Mouse (Mus musculus): ENCODE data around the gene Ghrh. TPM values are rescaled to one million over a fixed set of nuclear protein-coding genes. Genes with fewer than 3 reads are reported as not detected.

The Ghrh gene
- polyA plus RNA-seq, 1 experiment from 2014 or later, result 0.25 TPM

DNA sequence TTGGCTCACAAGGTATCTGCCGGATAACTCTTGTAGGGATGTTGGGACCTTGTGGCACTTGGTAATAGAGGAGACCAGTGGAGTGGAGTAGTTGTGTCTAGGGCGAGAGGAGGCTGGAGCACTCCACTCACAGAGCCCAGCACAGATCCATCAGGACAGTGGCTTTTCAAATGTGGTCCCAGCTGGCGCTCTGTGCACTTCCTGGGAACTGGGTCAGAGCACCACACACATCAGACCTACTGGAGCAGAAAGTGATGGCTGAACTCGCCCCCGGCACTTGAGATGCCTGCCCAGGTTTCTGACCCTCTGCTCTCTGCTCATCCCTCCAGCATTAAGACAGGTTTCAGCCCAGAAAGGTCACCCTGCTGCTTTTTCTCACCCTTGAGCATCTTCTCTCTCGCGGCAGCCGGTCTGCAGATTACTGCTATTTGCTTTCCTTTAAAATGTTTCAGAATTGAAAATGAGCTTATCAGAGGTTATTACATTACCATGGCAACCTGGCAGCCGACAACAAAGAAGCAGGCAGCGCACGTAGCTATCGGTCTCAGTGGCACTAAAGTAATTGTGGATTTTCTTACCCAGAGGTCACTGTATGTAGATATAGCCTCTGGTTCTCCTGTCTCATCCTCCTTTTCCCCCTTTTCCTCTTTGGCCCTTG lies 1.9 kb upstream of the Ghrh start:
- H3K9me3 ChIP-seq (replicated peaks), result no peaks in the 10 kb centered on the region
- H3K36me3 ChIP-seq (replicated peaks), result no peaks in the 10 kb centered on the region
- no peaks in the 10 kb centered on the region for H3K4me1 ChIP-seq (replicated peaks)
- H3K4me3 ChIP-seq (replicated peaks), result no peak overlapping the region
- H3K27ac ChIP-seq (replicated peaks), result no peak overlapping the region
- H3K9ac ChIP-seq, result no peak overlapping the region
- H3K27me3 ChIP-seq, result peaks cover 3% of the 10 kb centered on the region; the same call in 1 of the 2 replicates
- WGBS (ENCODE audit: insufficient replicate concordance), result 53% methylated on average over 12 of the region's 12 CpGs
- ATAC-seq (ENCODE audit: insufficient read depth), result no peak
- no peak overlapping the region for H3K4me2 ChIP-seq

DNA sequence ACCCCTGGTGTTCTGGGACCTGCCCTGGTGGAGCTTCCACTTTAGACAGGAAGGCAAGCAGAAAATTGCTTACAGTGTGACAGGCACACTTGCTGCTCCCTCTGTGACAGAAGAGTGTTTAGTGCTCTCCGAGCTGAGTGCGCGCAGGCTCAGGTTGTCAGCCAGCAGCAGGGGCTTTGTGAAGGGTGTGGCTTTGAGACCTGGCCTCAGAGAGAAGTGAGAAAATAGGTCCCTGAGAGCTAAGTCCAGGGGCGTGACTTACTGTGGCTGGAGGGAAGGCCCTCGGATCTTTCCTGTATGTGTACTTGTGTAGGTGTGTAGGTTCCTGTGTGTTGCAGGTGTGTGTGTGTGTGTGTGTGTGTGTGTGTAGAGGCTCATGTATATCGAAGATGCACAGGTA lies 4.0 kb downstream of the Ghrh start:
- Histone ChIP-seq H3K36me3 (replicated peaks) (no peaks in the 10 kb centered on the region), H3K4me1 (replicated peaks) (no peaks in the 10 kb centered on the region), H3K4me2 (no peak overlapping the region), H3K9ac (no peak overlapping the region), H3K27ac (replicated peaks) (no peak overlapping the region), H3K9me3 (replicated peaks) (no peaks in the 10 kb centered on the region), H3K27me3 (peaks cover 10% of the 10 kb centered on the region; the same call in 1 of the 2 replicates), H3K4me3 (replicated peaks) (no peak overlapping the region)
- no peak for ATAC-seq (ENCODE audit: insufficient read depth)
- 65% methylated on average over 6 of the region's 6 CpGs for WGBS (ENCODE audit: insufficient replicate concordance)

- Histone ChIP-seq H3K9me3 (replicated peaks) (no peaks in the 10 kb centered on the region), H3K27me3 (peaks cover 10% of the 10 kb centered on the region; the same call in 1 of the 2 replicates), H3K4me1 (replicated peaks) (no peaks in the 10 kb centered on the region), H3K9ac (no peak overlapping the region), H3K4me2 (no peak overlapping the region), H3K27ac (replicated peaks) (no peak overlapping the region), H3K4me3 (replicated peaks) (no peak overlapping the region), H3K36me3 (replicated peaks) (no peaks in the 10 kb centered on the region)
- 54% methylated on average over 5 of the region's 5 CpGs for WGBS (ENCODE audit: insufficient replicate concordance)
- ATAC-seq (ENCODE audit: insufficient read depth), result no peak
Measured at GRCm38 (mm10) chr2:157342328-157342926, 4.9 kb downstream of the Ghrh start.

GRCm38 (mm10) chr2:157341554-157342270 lies 5.6 kb downstream of the Ghrh start:
- Histone ChIP-seq H3K4me2 (no peak overlapping the region), H3K36me3 (replicated peaks) (no peaks in the 10 kb centered on the region), H3K27ac (replicated peaks) (no peak overlapping the region), H3K4me3 (replicated peaks) (no peak overlapping the region), H3K27me3 (peaks cover 10% of the 10 kb centered on the region; the same call in 1 of the 2 replicates), H3K9ac (no peak overlapping the region), H3K9me3 (replicated peaks) (no peaks in the 10 kb centered on the region), H3K4me1 (replicated peaks) (no peaks in the 10 kb centered on the region)
- ATAC-seq (ENCODE audit: insufficient read depth), result no peak
- WGBS (ENCODE audit: insufficient replicate concordance), result 40% methylated on average over 11 of the region's 11 CpGs

- no peak overlapping the region for H3K27ac ChIP-seq (replicated peaks)
- H3K4me1 ChIP-seq (replicated peaks), result no peaks in the 10 kb centered on the region
- H3K9ac ChIP-seq, result no peak overlapping the region
- no peak overlapping the region for H3K4me3 ChIP-seq (replicated peaks)
- ATAC-seq (ENCODE audit: insufficient read depth), result no peak
- no peak overlapping the region for H3K4me2 ChIP-seq
- no peaks in the 10 kb centered on the region for H3K36me3 ChIP-seq (replicated peaks)
- no peaks in the 10 kb centered on the region for H3K9me3 ChIP-seq (replicated peaks)
- 50% methylated on average over 7 of the region's 7 CpGs for WGBS (ENCODE audit: insufficient replicate concordance)
- peaks cover 10% of the 10 kb centered on the region; the same call in 1 of the 2 replicates for H3K27me3 ChIP-seq
Measured at GRCm38 (mm10) chr2:157340221-157340741, 7.0 kb downstream of the Ghrh start.

GRCm38 (mm10) chr2:157339532-157339931 lies 7.8 kb downstream of the Ghrh start:
- no peak overlapping the region for H3K4me2 ChIP-seq
- H3K36me3 ChIP-seq (replicated peaks), result no peaks in the 10 kb centered on the region
- no peak for ATAC-seq (ENCODE audit: insufficient read depth)
- no peak overlapping the region for H3K9ac ChIP-seq
- H3K4me1 ChIP-seq (replicated peaks), result no peaks in the 10 kb centered on the region
- no peak overlapping the region for H3K4me3 ChIP-seq (replicated peaks)
- no peak overlapping the region for H3K27ac ChIP-seq (replicated peaks)
- H3K27me3 ChIP-seq, result peaks cover 10% of the 10 kb centered on the region; the same call in 1 of the 2 replicates
- 57% methylated on average over 7 of the region's 7 CpGs for WGBS (ENCODE audit: insufficient replicate concordance)
- H3K9me3 ChIP-seq (replicated peaks), result no peaks in the 10 kb centered on the region

GRCm38 (mm10) chr2:157338663-157339062 lies 8.6 kb downstream of the Ghrh start:
- H3K36me3 ChIP-seq (replicated peaks), result no peaks in the 10 kb centered on the region
- H3K9ac ChIP-seq, result no peak overlapping the region
- no peak overlapping the region for H3K4me3 ChIP-seq (replicated peaks)
- H3K9me3 ChIP-seq (replicated peaks), result no peaks in the 10 kb centered on the region
- H3K27me3 ChIP-seq, result peaks cover 10% of the 10 kb centered on the region; the same call in 1 of the 2 replicates
- no peak for ATAC-seq (ENCODE audit: insufficient read depth)
- H3K27ac ChIP-seq (replicated peaks), result no peak overlapping the region
- WGBS (ENCODE audit: insufficient replicate concordance), result 30% methylated on average over 5 of the region's 5 CpGs
- no peaks in the 10 kb centered on the region for H3K4me1 ChIP-seq (replicated peaks)
- H3K4me2 ChIP-seq, result no peak overlapping the region

- H3K36me3 ChIP-seq (replicated peaks), result peaks cover 6% of the 10 kb centered on the region
- no peak overlapping the region for H3K4me2 ChIP-seq
- WGBS (ENCODE audit: insufficient replicate concordance), result 70% methylated on average over 5 of the region's 5 CpGs
- H3K27ac ChIP-seq (replicated peaks), result no peak overlapping the region
- no peak overlapping the region for H3K4me3 ChIP-seq (replicated peaks)
- no peak overlapping the region for H3K9ac ChIP-seq
- no peaks in the 10 kb centered on the region for H3K4me1 ChIP-seq (replicated peaks)
- no peak for ATAC-seq (ENCODE audit: insufficient read depth)
- H3K9me3 ChIP-seq (replicated peaks), result no peaks in the 10 kb centered on the region
- no peaks in the 10 kb centered on the region for H3K27me3 ChIP-seq
Measured at GRCm38 (mm10) chr2:157332059-157332458, 15.2 kb downstream of the Ghrh start.

- no peaks in the 10 kb centered on the region for H3K4me1 ChIP-seq (replicated peaks)
- 70% methylated on average over 11 of the region's 11 CpGs for WGBS (ENCODE audit: insufficient replicate concordance)
- H3K36me3 ChIP-seq (replicated peaks), result peaks cover 41% of the 10 kb centered on the region
Measured at GRCm38 (mm10) chr2:157328570-157328969, 18.7 kb downstream of the Ghrh start.

DNA sequence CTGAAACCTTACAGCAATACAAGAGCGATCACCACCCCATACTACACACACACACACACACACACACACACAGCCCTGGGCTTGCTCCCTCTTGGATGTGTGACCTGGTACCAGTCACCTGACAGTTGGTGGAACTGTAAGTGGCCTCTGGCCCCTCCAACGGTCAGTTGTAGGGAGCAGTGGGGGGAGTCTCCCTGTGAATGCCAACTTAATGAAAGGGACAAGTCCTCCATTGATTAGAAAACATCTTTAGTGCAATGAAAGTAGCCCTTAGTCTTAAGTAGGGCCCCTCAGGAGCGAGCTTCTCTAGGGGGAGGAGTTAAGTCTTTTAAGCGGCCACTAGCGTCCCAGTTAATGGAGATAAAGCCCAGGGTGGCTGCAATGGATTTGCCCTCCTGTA lies 19.2 kb downstream of the Ghrh start:
- no peaks in the 10 kb centered on the region for H3K4me1 ChIP-seq (replicated peaks)
- no peak for ATAC-seq (ENCODE audit: insufficient read depth)
- H3K9ac ChIP-seq, result no peak overlapping the region
- no peak overlapping the region for H3K27ac ChIP-seq (replicated peaks)
- WGBS (ENCODE audit: insufficient replicate concordance), result 51% methylated on average over 5 of the region's 5 CpGs
- no peaks in the 10 kb centered on the region for H3K27me3 ChIP-seq
- no peak overlapping the region for H3K4me2 ChIP-seq
- no peak overlapping the region for H3K4me3 ChIP-seq (replicated peaks)
- H3K36me3 ChIP-seq (replicated peaks), result peaks cover 45% of the 10 kb centered on the region
- H3K9me3 ChIP-seq (replicated peaks), result no peaks in the 10 kb centered on the region

More at GRCm38 (mm10) chr2:157328570-157328969, 18.7 kb downstream of the Ghrh start:
- H3K4me3 ChIP-seq (replicated peaks), result no peak overlapping the region
- no peak overlapping the region for H3K9ac ChIP-seq
- no peak for ATAC-seq (ENCODE audit: insufficient read depth)
- H3K9me3 ChIP-seq (replicated peaks), result no peaks in the 10 kb centered on the region
- no peak overlapping the region for H3K4me2 ChIP-seq
- no peaks in the 10 kb centered on the region for H3K27me3 ChIP-seq
- H3K27ac ChIP-seq (replicated peaks), result no peak overlapping the region

GRCm38 (mm10) chr2:157325238-157325637 lies 22.1 kb downstream of the Ghrh start:
- H3K27me3 ChIP-seq, result no peaks in the 10 kb centered on the region
- H3K27ac ChIP-seq (replicated peaks), result no peak overlapping the region
- peaks cover 74% of the 10 kb centered on the region for H3K36me3 ChIP-seq (replicated peaks)
- no peak overlapping the region for H3K9ac ChIP-seq
- WGBS (ENCODE audit: insufficient replicate concordance), result 44% methylated on average over 2 of the region's 2 CpGs
- no peak overlapping the region for H3K4me3 ChIP-seq (replicated peaks)
- H3K4me1 ChIP-seq (replicated peaks), result no peaks in the 10 kb centered on the region
- no peak for ATAC-seq (ENCODE audit: insufficient read depth)
- H3K9me3 ChIP-seq (replicated peaks), result no peaks in the 10 kb centered on the region
- H3K4me2 ChIP-seq, result no peak overlapping the region

Data from liver, embryonic 15.5 days (tissue).